Mouse (Mus musculus) frontal cortex, postnatal 36 days (tissue): ENCODE results near the gene Plcg2.

ENCODE experiments used
- DNase-seq, 2 experiments: peaks; one replicate each; pipeline ENCODE4 v3.0.0; 2022; ENCODE audit warnings: low spot score in 2 of 2

The Plcg2 gene

DNA sequence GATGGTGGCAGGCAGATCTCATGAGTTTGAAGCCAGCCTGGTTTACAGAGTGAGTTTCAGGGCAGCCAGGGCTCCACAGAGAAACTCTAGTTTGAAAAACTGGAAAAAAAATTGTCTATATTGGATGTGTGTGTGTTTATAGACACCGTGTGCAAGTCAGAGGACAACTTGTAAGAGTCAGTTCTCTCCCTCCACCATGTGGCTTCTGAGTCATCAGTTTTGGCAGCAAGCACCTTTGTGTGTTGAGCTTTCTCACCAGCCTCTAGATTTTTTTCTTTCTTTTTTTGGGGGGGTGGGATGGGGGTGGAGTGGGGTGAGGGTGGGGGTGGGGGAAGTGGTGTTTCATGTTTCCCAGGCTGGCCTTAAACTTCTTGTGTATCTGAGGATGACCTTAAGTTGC is 12.8 kb upstream of the Plcg2 start:
- no peak for DNase-seq

DNA sequence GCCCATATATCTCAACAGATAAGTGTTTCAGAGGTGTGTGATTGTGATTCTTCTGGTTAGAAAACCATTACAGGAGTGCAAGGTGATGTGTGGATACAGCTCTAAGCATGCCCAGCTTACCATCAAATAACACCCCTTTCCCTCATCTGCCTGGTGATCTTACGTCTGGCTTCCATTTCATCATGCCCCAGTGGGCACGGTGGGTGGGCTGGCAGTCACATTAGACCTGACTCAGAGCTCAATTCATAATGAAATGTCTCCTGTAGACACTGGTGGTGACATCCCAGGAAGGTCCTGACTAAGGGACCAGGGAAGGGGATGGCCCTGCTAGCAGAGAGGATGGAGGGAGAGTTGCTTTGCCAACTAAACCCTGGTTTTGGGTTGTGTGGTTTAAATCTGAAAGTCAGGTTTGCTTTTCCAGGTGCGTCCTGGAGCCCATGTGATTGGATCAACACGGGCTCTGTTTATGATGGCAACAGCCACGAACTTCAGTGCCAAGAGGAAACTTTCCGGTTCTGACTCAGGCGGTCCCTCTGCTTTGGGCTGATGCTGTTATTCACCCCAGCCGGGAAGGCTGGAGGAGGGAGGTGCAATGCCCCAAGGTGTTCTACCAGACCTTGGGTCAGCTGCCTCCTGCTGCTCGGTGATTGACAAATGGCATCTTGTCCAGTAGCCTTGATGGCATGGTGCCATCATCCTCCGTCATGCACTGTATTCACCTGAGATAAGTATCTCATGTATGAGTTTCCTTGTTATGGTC is 9.7 kb upstream of the Plcg2 start:
- no peak for DNase-seq

DNA sequence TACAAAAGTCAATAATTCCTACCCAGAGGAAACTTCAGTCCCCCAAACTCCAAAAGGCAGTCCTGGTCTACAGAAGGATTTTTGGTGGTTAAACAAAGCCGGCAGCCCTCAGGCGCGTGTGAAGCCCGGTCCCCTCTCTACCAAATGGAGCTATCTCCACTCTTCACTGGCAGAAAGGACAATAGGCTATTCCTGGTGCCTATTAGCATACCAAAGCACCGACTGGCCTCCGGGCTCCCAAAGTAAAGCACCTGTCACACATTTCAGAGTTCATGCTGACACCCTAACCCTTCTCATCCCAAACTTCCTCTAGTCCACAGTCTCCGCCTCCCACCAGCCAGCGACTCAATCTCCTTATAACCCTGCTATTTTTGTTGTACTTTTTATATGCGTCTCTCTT is 4.5 kb upstream of the Plcg2 start:
- DNase-seq, result no peak

DNA sequence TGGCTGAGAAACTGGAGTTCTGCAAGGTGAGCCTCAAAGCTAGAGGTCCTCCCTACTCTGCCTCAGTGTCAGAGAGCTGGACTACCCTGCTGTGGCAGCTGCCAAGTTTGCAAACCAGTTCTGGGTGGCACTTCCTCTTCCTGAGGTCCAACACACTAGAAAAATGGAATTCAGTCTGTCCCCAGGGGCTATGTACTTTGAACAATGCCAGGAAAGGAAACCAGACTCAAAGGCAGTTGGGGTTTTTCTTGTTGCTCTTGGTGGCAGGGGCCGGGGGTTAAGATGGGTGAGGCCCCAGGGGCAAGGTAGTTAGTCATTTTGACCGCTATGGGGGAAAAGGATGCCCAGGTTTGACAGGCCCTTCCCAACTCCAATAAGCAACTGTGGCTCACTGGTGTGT is 3.2 kb upstream of the Plcg2 start:
- no peak for DNase-seq

DNA sequence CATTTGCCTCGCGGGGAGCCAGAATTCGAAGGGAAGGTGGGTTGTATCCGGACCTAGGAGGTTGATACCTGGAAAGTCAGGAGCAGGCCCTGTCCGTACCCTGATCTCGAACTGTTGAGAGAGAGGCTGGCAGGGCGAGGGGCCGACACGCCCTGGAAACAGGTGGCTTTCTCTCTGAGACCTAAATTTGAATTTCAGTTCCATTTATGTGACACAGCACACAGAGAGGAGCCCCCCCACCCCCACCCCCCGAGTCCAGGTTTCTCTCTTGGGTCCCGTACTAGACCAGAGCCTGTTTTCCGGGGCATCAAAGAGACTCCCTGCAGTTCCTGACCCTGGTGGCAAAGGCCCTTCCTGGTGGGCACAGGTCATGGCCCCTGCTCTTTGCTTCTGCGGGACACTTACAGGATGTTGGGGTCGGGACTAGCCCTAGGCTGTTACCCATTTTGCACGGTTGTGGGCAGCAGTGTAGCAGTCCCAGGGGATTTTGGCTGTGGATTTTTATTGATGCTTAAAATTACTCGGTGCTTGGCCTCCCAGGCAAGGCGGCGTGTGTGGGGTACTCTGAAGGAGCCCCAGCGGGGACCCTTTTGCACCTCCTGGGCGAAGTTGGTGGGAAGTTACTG is 937 bp downstream of the Plcg2 start:
- DNase-seq, result no peak

DNA sequence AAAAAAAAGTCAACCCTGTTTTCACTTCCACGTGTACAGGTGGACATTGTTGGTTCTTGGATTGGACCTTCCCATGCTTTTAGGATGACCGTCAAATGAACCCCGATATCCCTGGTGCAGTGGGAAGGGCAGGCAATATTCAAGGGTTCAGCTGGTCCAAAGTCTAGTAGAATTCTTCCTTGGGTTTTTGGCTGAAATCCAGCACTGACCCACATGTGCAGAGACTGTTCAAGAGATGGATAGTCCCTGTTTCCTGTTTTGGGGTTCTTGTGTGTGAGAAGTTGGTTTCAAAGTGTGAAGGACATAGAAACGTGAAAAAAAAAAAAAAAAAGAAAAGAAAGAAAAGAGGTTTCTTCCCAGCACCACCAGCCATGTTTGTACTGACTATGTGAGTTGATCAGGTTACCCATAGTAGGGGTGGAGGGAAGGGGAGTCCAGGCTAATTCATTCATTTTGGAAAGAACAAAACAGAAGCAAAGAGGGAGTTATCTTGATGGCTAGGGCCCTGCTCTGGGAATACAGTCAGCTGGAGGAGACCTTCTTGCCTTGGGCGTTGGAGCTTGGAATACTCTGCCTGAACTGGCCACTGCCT is 2.2 kb downstream of the Plcg2 start:
- DNase-seq, result no peak

DNA sequence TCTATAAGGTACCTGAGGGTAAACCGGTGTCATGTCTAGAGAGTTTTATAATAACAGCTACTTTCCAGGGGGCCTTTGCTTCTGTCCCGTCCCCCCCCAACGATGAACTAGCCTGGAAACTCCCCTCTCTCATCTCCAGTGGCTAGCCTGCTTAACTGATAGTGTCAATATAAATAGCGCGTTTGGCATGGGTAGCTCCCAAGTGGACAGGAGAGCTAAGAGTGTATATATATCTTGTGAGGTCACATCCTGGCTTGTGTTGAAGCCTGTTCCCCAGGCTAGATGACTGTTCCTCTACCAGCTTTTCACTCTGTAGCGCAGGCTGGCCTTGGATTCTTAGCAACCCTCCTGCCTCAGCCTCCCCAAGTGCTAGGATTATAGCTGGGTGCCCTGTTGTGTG is 3.2 kb downstream of the Plcg2 start:
- no peak for DNase-seq

DNA sequence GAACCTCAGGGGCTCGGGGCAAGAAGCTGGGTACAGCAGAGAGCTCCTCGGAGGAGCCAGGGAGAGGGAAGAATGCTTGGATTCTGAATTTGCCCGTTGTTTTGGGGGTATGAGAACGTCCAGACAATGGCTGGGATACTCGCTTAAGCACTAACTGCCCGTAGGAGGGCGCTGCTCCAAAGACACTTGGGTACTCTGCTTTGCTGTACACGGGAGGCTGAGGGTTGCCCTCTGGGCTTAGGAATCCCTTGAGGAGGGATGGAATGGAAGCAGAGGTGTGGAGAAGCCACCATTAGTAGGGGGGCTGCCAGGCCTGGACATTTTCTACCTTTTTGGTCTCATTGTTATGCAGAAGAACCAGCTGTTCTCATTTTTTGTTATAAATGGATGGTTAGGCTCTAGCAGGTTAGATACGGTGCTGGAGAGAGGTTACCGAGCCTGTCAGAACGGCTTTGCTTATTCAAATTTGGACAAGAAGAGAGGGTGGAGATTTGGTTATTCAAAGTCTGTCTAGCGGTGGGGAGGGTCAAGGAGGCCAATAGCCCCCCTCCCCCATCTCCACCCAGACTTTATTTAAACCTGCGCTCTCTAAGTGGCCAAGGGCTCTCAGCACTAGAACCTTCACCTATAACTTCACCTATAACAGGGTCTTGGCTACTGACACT is 5.4 kb downstream of the Plcg2 start:
- no peak for DNase-seq

DNA sequence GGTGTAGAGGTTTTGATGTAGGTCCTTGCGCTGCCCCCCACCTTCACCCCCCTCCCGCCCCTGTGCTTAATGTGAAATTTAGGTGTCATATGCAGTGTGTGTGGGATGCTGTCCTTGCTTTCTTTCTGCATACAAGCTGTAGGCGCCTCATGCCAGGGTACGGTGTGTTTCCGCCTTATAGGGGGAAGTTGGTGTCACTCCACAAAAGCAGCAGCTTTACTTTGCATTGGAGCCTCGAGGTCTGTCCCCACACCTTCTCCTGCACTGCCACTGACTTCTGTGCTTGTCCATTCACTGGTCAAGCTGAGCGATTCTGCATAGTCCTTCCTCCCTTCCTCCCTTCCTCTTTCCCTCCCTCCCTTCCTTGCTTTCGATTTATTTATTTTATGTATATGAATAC is 9.6 kb downstream of the Plcg2 start:
- DNase-seq, result no peak

DNA sequence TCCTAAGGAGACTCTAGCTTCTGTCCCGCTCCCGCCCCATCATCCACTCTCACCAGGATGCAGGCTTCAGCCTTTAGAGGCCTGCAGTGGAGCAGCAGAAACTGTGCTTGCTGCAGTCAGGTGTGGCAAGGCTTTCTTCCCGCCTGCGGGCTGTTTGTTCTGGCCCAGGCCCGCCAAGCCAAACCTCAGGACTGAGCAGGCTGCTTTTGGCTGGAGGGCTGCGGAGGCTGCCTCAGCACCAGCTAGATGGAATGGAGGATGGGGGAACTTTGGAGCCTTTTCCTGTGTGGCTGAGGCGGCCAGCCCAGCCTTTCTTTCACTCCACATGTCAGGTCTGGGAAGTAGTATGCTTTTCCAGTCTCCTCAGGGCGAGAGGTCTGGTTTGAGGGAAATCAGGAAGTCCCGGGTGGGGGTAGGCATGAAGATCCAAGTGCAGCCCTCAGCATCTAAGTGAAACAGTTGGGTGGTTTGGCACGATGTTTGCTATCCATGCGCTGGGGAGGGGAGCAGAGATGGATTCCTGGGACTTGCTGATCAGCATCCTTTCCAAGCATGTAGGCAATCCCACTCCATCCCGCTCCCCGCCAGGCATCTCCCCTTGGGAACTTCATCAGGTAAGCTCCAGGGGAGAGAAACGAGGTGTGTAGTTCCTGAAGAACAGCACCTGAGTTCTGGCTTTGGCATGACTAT is 18.9 kb downstream of the Plcg2 start:
- DNase-seq, result no peak

DNA sequence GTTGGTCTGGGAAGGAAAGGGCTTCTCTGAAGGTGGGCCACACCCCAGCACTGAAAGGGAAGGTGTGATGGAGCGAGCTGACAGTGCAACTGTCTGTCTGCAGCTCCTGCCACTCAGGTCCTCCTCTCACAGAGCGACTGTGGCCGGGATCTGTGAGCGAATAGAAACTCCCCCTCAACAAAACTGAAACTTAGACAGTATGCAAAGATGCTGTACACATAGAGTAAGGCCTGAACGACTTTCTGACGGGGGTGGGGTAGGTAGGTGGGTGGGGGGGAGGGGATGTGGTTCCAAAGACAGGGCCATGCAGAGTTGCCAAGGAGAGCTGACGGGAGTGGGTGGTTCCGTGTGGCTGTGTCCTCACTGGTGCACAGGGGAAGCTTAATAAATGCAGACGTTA is 19.8 kb downstream of the Plcg2 start:
- no peak for DNase-seq

DNA sequence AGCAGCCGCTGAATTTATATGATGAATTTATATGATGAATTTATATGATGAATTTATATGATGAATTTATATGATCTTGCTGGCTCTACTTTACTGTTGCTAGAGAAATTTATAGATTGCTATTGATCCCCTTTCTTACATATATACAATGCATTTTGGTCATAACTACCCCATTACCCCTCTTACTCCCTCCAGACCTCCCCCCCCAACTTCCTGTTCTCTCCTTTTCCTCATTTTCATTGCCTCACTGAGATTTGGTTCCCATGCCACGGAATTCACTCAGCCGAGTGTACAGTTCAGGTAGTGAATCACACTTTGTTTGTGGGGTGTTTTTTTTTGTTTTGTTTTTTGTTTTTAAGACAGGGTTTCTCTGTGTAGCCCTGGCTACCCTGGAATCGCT is 20.8 kb downstream of the Plcg2 start:
- no peak for DNase-seq

DNA sequence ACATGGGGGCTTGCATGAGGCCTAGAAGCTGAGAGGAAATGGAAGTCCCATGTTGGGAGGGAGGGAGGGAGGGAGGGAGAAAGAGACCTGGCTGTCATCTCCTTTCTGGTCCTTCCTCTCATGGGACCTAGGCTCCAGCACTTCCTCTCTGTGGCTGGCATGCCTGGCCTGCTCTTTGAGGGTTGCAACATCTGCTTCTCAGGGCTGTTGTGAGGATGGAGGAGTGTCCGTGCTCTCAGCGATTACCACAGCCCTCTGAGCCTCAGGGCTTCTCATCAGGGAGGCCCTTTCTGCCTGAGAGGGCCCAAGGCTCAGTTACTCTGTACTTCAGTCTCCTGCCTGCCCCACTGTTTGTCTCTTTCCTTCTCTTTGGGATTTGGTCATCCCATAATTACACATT is 28.1 kb downstream of the Plcg2 start:
- no peak for DNase-seq

DNA sequence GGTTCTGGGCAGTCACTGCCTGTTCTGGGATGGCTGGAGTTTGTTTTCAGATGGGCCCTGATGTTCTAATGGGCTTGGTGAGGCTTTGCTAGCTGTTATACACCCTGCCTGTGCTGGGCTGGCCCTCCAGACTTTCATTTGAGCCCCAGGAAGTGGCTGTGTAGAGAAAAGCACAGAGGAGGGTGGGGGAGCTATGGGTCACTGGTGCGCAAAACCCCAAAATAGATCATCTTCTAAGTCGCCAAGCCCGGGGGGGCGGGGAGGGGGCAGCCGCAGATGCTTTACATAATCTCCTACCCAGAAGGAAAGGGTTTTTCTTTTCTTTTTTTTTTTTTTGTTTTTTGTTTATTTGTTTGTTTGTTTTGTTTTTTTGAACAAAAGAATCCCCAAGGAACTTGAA is 29.9 kb downstream of the Plcg2 start:
- no peak for DNase-seq

DNA sequence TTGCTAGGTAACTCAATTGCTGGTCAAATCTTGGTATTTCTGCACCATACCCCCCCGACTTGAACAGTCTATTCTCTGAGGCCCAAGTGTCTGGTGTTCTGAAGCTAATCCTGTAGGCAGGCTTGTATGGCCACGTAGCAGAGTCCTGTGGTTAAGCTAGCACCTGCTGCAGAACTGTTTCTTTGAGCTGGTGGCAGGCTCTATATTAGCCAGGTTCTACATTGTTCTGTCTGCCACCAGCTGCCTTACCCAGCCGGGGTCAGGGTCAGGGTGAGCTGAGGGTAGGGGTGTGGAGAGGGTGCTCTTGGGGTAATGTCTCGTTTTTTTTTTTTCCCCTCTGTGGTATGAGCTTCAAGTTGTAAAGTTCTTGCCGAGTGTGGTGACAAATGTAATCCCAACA is 31.1 kb downstream of the Plcg2 start:
- DNase-seq, result no peak

DNA sequence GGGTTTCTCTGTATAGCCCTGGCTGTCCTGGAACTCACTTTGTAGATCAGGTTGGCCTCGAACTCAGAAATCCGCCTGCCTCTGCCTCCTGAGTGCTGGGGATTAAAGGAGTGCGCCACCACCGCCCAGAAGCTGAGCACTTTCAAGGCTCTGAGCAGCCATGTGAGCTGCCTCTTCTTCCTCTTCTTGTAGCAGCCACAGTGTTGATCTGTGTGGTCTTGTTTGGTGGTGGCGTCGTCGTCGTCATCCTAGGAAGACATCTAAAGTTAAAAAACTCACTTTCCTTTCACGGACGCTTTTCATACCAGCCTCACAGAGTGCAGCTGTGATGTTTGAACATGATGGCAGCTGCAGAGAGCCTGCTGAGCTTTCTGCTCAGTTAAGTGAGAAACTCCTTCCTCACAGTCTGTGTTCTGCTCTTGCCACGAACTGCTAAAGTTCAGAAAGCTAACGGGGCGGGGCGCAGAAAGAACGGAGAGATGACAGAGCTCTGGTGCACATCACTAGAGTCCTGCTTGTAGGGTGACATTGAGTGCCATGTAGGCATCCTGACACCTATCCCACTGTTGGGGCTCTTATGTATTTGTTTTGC is 34.4 kb downstream of the Plcg2 start:
- DNase-seq, result no peak

DNA sequence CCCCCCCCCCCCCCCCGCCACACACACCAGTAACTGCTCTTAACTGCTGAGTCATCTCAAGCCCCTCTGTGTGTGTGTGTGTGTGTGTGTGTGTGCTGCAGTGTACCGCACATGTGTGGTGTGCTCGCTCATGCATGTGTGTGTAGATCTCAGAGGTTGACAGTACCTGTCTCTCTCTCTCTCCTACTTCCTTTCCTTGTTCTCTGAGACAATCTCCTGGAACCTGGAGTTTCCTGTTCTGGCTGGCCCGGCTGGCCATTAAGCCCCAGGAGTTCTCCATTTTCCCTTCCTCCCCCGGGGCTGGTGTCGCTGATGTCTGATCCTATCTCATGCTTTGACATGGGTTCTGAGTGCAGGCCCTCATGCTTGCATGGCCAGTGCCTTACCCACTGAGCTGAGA is 38.8 kb downstream of the Plcg2 start:
- no peak for DNase-seq

DNA sequence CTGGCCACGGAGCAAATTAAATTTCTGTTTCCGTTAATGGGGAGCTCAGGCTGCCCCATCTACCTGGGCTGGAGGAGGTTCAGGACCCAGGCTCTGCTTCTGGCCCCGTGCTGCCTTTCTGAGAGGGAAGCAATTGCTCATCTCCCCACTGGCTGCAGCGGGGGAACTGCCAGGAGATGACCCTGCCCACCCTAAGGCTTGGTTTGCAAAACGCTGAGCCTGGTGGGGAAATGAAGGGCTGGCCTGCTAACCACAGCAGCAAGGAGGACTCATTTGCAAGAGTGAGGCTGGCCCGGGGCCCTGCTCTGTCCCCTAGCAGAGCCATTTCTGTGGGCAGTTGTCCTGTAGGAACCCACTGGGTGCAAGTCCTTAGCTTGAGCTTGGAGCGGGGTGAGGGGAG is 39.7 kb downstream of the Plcg2 start:
- DNase-seq, result no peak

DNA sequence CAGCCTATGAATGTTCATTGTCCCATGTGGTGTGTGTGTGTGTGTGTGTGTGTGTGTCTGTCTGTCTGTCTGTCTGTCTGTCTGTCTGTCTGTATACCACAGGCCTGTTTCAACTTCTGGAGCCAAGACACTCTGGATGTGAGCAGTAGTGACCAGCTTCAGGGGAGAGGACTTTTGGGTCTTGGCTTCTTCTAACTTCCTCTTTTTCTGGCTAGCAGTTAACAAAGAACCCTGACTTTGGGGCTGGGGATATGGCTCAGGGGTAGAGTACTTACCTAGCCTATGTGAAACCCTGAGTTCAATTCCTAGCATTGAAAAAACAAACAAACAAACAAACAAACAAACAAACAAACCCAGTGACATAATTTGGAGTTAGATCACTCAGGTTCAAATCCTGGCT is 44.9 kb downstream of the Plcg2 start:
- DNase-seq, result no peak

DNA sequence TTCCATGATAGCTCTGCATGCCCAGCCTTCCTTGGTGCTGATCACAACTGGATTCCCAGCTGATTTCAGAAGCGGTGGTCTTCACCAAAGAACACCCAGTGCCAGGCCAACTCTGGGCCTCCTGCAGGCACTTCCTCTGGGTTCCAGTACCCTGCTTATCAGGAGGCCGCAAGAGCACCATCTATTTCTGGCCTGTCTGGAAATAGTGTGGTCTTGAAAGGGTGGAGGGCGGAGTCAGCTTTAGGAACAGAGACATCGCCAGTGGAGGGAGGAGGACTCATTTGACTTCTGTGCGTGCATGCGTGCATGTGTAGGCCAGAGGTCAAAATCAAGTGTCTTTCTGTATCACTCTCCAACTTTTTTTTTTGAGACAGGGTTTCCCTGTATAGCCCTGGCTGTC is 45.7 kb downstream of the Plcg2 start:
- DNase-seq, result no peak

DNA sequence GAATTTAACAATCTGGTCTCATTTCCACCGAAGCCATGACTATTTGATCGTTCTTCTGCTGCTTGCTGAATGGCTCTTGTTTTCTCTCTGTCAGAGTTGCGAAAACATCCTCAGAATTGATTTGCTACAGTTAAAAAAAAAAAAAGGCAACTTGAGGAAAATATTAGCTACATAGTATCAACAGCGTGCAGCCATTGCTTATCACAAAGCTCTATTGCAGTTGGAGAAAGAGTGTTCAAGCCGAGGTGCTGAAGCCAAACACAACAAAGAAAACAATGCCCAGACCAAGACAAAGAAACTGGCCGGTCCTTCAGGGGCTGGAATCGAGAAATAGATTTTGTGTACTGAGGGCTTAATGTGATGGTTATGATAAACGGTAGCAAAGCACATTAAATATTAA is 47.0 kb downstream of the Plcg2 start:
- no peak for DNase-seq

DNA sequence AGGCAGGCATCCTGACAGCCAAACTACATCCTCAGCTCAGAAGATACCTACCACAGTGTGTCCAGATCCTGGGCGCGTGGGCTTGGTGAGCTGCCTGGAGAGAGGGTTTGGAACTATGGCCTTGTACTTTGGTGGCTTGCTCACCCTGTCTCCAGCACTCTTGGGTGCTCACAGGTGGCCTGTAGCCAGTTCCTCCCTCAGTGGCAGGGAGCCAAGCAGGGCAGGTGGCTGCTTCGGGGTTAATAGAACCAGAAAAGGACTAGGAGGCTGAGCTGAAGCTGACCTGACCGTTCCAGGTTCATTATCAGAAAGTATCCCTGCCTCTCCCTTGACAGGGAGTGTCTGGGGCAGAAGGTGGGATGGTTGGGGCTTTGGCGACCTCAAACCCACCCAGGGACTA is 48.3 kb downstream of the Plcg2 start:
- DNase-seq, result no peak
